Mouse (Mus musculus) T-helper 2 cell (primary cell): Measurements from ENCODE around the gene Slc43a2.
"Not testable (repeated sequence)": the region's sequence is repeated elsewhere in the genome, so short reads cannot be mapped to it uniquely, and the experiment has no call there.

Experiments
- in situ Hi-C: fragments of 300-600 bp; cut with MboI, MseI; formaldehyde crosslinking; loops from one replicate; pipeline ENCODE4 v1.15.1; 2025; ENCODE audit warnings: high pct_unique_total_duplicates

The Slc43a2 gene

GRCm38 (mm10) chr11:75550200-75550946, 18.9 kb downstream of the Slc43a2 start:
- in situ Hi-C loops, result no loop called here

GRCm38 (mm10) chr11:75551321-75551720, 19.8 kb downstream of the Slc43a2 start:
- in situ Hi-C loops, result no loop called here

- in situ Hi-C loops, result no loop called here
Measured at GRCm38 (mm10) chr11:75551961-75552441, 20.5 kb downstream of the Slc43a2 start.

- in situ Hi-C loops, result no loop called here
Measured at GRCm38 (mm10) chr11:75552906-75553482, 21.5 kb downstream of the Slc43a2 start.

GRCm38 (mm10) chr11:75556006-75556405, 24.5 kb downstream of the Slc43a2 start:
- in situ Hi-C loops, result not testable (repeated sequence)

- in situ Hi-C loops, result no loop called here
Measured at GRCm38 (mm10) chr11:75557142-75557541, 25.6 kb downstream of the Slc43a2 start.

GRCm38 (mm10) chr11:75558101-75558500, 26.6 kb downstream of the Slc43a2 start:
- in situ Hi-C loops, result no loop called here

- in situ Hi-C loops, result no loop called here
Measured at GRCm38 (mm10) chr11:75559870-75560504, 28.5 kb downstream of the Slc43a2 start.

GRCm38 (mm10) chr11:75560530-75561409, 29.3 kb downstream of the Slc43a2 start:
- in situ Hi-C loops, result no loop called here

GRCm38 (mm10) chr11:75561410-75561791, 29.9 kb downstream of the Slc43a2 start:
- in situ Hi-C loops, result no loop called here

GRCm38 (mm10) chr11:75562840-75563239, 31.3 kb downstream of the Slc43a2 start:
- in situ Hi-C loops, result no loop called here

- in situ Hi-C loops, result no loop called here
Measured at GRCm38 (mm10) chr11:75563851-75564548, 32.5 kb downstream of the Slc43a2 start.

GRCm38 (mm10) chr11:75565849-75566248, 34.4 kb downstream of the Slc43a2 start:
- in situ Hi-C loops, result no loop called here

GRCm38 (mm10) chr11:75566276-75567196, 35.0 kb downstream of the Slc43a2 start:
- in situ Hi-C loops, result no loop called here

- in situ Hi-C loops, result no loop called here
Measured at GRCm38 (mm10) chr11:75567346-75568114, 36.0 kb downstream of the Slc43a2 start.

GRCm38 (mm10) chr11:75568115-75568511, 36.6 kb downstream of the Slc43a2 start:
- in situ Hi-C loops, result no loop called here

- in situ Hi-C loops, result no loop called here
Measured at GRCm38 (mm10) chr11:75568962-75569361, 37.5 kb downstream of the Slc43a2 start.

GRCm38 (mm10) chr11:75570375-75571125, 39.1 kb downstream of the Slc43a2 start:
- in situ Hi-C loops, result loop anchor here (5.0 kb wide), 1 partner anchor 38 kb away; the partner anchor contains the start of gene Slc43a2
